Mouse (Mus musculus): ENCODE data around the gene Mknk1. TPM values are rescaled to one million over a fixed set of nuclear protein-coding genes. Genes with fewer than 3 reads are reported as not detected.

Gene Mknk1
- polyA plus RNA-seq, 1 experiment from 2014 or later: 19.6 TPM

DNA sequence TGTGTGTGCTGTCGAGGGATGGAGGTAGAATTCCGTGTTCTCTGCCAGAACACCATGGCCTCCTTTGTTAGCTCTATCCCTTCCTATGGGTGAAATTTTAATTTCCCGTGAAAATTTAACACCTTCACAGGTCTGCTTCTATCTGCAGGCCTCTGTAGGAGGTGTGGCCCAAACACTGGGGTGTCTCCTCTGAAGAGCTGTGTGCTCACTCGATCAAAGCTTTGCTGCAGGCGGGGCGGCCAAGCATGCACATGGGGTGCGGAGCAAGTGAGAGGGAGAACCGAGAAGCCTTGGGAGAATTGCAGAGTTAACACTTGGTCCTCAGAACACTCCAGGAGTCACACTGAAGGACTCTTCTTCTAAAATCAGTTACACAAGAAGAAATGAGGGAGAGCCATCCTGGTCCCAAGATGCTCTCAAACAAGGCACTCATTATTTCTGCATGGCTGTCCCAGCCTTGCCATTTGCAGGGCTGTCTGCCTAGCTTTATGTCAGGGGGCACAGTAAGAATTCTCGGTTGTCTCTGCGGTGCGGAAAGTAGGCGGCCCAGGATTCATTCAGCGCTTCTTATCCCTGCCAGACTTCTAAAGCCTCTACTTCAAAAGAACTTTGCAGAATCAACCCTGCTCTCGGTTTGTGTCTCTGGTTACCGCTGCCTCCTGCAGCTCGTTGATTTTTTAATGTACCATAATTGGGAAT, 30.7 kb downstream of the Mknk1 start:
- Histone ChIP-seq H3K36me3 (ENCODE audit: control insufficient read depth, insufficient read depth, low read length) (peaks cover 25% of the 10 kb centered on the region; the same call in 1 of the 2 replicates), H3K4me1 (ENCODE audit: control insufficient read depth, insufficient read depth, low read length) (0 out of 2 replicates have a peak, but pooled peaks cover 2% of the 10 kb centered on the region), H3K27me3 (replicated peaks; ENCODE audit: control insufficient read depth, insufficient read depth, low read length) (no peaks in the 10 kb centered on the region), H3K27ac (ENCODE audit: low read depth, low read length) (no peak overlapping the region), H3K9ac (ENCODE audit: low read length) (no peak overlapping the region), H3K9me3 (replicated peaks; ENCODE audit: control insufficient read depth, low read length) (no peaks in the 10 kb centered on the region), H3K4me2 (ENCODE audit: low read length) (no peak overlapping the region), H3K4me3 (ENCODE audit: low read depth, low read length) (no peak overlapping the region)
- ATAC-seq (peak; percentile 63), DNase-seq (ENCODE audit: low spot score) (peak; percentile 48)
- 9% methylated on average over 16 of the region's 16 CpGs for WGBS

DNA sequence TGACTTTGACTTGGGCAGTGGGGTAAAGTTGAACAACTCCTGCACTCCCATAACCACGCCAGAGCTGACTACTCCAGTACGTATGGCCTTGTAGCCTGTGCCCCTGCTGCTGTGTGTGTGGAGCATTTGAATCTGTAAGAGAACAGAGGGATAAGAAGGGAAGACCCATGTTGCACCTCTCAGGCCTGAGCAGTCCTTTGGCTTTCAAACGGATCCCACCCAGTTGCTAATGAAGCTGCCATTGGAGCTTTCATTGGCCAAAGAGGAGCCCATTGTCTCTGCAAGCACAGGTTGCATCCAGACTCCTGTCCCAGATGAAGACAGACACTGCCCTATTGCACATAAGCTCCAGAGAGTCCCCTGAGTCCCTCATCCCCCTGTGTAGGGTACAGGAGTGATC, 34.2 kb downstream of the Mknk1 start:
- Histone ChIP-seq H3K4me1 (ENCODE audit: control insufficient read depth, insufficient read depth, low read length) (peaks cover 10% of the 10 kb centered on the region), H3K9ac (ENCODE audit: low read length) (no peak overlapping the region), H3K27ac (ENCODE audit: low read depth, low read length) (no peak overlapping the region), H3K9me3 (replicated peaks; ENCODE audit: control insufficient read depth, low read length) (no peaks in the 10 kb centered on the region), H3K4me2 (ENCODE audit: low read length) (no peak overlapping the region), H3K4me3 (ENCODE audit: low read depth, low read length) (no peak overlapping the region), H3K27me3 (replicated peaks; ENCODE audit: control insufficient read depth, insufficient read depth, low read length) (no peaks in the 10 kb centered on the region), H3K36me3 (ENCODE audit: control insufficient read depth, insufficient read depth, low read length) (peaks cover 20% of the 10 kb centered on the region; the same call in 1 of the 2 replicates)
- ATAC-seq: no peak
- no peak for DNase-seq (ENCODE audit: low spot score)
- 74% methylated on average over 3 of the region's 3 CpGs for WGBS

DNA sequence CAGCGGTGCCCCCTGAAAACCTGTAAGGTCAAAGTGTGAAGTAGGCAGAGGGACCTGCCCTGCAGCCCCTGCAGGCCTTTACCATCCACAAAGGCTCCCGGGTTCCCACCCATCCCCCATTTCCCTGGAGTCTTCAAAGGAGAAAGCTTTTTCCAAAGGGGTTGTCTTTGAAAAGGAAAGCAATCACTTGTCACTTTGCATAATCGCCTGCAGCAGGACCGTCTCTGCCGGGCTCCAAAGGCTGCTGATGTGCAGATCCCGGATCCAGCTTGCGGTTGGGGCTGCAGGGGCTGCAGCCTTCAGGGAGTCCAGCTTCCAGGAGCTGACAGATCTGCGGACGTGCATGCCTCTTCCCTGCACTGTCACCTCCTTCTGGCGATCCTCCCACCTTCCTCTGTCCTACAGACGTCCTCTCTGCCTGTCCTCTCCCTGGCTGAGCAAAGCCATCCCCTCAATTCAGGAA, 39.2 kb downstream of the Mknk1 start:
- peak; percentile 60 for ATAC-seq
- peak overlapping the region; percentile 29; the same call in 1 of the 2 replicates for H3K9ac ChIP-seq (ENCODE audit: low read length)
- under 1% methylated on average over 11 of the region's 11 CpGs for WGBS
- 0 out of 2 replicates have a peak overlapping the region, but pooled peaks have one; percentile 22 for H3K27ac ChIP-seq (ENCODE audit: low read depth, low read length)
- H3K36me3 ChIP-seq (ENCODE audit: control insufficient read depth, insufficient read depth, low read length): 0 out of 2 replicates have a peak, but pooled peaks cover 8% of the 10 kb centered on the region
- peak; percentile 65 for DNase-seq (ENCODE audit: low spot score)
- no peaks in the 10 kb centered on the region for H3K9me3 ChIP-seq (replicated peaks; ENCODE audit: control insufficient read depth, low read length)
- H3K4me3 ChIP-seq (ENCODE audit: low read depth, low read length): no peak overlapping the region
- no peaks in the 10 kb centered on the region for H3K27me3 ChIP-seq (replicated peaks; ENCODE audit: control insufficient read depth, insufficient read depth, low read length)
- peak overlapping the region; percentile 23 for H3K4me2 ChIP-seq (ENCODE audit: low read length)
- peaks cover 26% of the 10 kb centered on the region for H3K4me1 ChIP-seq (ENCODE audit: control insufficient read depth, insufficient read depth, low read length)

DNA sequence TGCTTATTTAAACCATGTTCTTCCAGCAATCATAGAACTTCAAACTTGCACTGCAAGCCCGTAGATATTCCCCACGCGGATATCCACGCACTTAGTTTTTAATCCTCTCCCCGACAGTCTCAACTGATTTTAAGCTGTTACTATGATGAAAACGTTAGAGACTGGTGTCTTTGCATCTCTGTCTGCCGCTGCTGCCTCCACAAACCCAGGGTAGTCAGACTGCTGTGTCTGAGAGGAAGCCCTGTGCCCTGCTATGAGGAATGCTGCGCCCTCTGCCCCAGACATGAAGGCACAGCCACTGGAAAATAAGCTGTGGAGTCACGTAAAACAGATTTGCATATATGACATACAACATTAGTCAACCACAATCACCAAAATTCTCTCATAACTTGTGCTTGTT, 39.8 kb downstream of the Mknk1 start:
- Histone ChIP-seq H3K4me1 (ENCODE audit: control insufficient read depth, insufficient read depth, low read length) (peaks cover 26% of the 10 kb centered on the region), H3K4me3 (ENCODE audit: low read depth, low read length) (no peak overlapping the region), H3K27ac (ENCODE audit: low read depth, low read length) (0 out of 2 replicates have a peak overlapping the region, but pooled peaks have one; percentile 14), H3K27me3 (replicated peaks; ENCODE audit: control insufficient read depth, insufficient read depth, low read length) (no peaks in the 10 kb centered on the region), H3K9me3 (replicated peaks; ENCODE audit: control insufficient read depth, low read length) (no peaks in the 10 kb centered on the region), H3K4me2 (ENCODE audit: low read length) (no peak overlapping the region; the same call in 1 of the 2 replicates), H3K36me3 (ENCODE audit: control insufficient read depth, insufficient read depth, low read length) (0 out of 2 replicates have a peak, but pooled peaks cover 4% of the 10 kb centered on the region), H3K9ac (ENCODE audit: low read length) (no peak overlapping the region)
- 37% methylated on average over 9 of the region's 9 CpGs for WGBS
- ATAC-seq (no peak), DNase-seq (ENCODE audit: low spot score) (no peak)

DNA sequence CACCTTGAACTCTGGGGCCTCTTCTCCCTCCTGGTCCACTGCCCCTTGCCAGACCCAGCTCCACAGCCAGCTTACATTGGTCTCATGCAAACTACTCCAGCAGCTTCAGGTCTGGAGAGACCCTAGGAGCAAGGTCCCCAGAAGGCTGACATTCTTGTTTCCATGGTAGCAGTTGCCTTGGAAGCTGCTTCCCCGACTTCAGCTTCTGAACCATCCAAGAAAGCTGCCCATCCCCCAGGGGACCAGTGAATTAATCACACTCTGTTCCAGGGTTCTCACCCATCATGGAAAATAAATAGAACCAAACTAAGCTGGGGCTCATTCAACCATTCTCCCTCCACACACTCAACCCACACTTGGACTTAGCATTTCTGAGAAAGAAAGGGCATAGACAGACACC, 42.2 kb downstream of the Mknk1 start:
- WGBS: 0% methylated on average over 1 of the region's 1 CpGs
- no peak overlapping the region for H3K4me2 ChIP-seq (ENCODE audit: low read length)
- ATAC-seq: peak; percentile 41; the same call in 1 of the 2 replicates
- H3K9me3 ChIP-seq (replicated peaks; ENCODE audit: control insufficient read depth, low read length): no peaks in the 10 kb centered on the region
- no peak overlapping the region for H3K9ac ChIP-seq (ENCODE audit: low read length)
- peak; percentile 84 for DNase-seq (ENCODE audit: low spot score)
- no peak overlapping the region; the same call in 1 of the 2 replicates for H3K27ac ChIP-seq (ENCODE audit: low read depth, low read length)
- H3K4me1 ChIP-seq (ENCODE audit: control insufficient read depth, insufficient read depth, low read length): peaks cover 26% of the 10 kb centered on the region
- no peaks in the 10 kb centered on the region for H3K27me3 ChIP-seq (replicated peaks; ENCODE audit: control insufficient read depth, insufficient read depth, low read length)
- no peak overlapping the region for H3K4me3 ChIP-seq (ENCODE audit: low read depth, low read length)
- no peaks in the 10 kb centered on the region for H3K36me3 ChIP-seq (ENCODE audit: control insufficient read depth, insufficient read depth, low read length)

DNA sequence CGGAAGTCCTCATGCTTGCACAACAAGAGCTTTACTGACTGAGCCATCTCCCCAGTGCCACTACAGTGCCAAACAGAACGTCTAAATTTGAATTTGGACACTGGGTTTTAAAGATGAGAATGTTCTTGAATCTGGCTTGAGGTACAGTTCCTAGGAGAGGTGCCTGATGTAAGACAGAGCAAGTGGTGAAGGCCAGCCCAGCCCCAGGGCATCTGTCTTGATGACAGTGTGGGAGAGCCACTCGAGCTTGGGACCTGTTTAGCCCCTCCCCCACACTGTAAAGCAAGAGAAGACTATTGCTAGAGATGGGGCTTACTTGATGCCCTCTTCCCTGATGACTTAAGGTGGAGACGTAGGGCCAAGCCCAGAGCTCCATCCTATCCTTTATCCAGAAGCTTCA, 43.2 kb downstream of the Mknk1 start:
- Histone ChIP-seq H3K9me3 (replicated peaks; ENCODE audit: control insufficient read depth, low read length) (no peaks in the 10 kb centered on the region), H3K4me1 (ENCODE audit: control insufficient read depth, insufficient read depth, low read length) (peaks cover 26% of the 10 kb centered on the region), H3K9ac (ENCODE audit: low read length) (no peak overlapping the region), H3K4me3 (ENCODE audit: low read depth, low read length) (no peak overlapping the region), H3K27ac (ENCODE audit: low read depth, low read length) (no peak overlapping the region; the same call in 1 of the 2 replicates), H3K4me2 (ENCODE audit: low read length) (no peak overlapping the region), H3K36me3 (ENCODE audit: control insufficient read depth, insufficient read depth, low read length) (no peaks in the 10 kb centered on the region), H3K27me3 (replicated peaks; ENCODE audit: control insufficient read depth, insufficient read depth, low read length) (no peaks in the 10 kb centered on the region)
- ATAC-seq (no peak), DNase-seq (ENCODE audit: low spot score) (no peak)
- WGBS: 69% methylated on average over 4 of the region's 4 CpGs

DNA sequence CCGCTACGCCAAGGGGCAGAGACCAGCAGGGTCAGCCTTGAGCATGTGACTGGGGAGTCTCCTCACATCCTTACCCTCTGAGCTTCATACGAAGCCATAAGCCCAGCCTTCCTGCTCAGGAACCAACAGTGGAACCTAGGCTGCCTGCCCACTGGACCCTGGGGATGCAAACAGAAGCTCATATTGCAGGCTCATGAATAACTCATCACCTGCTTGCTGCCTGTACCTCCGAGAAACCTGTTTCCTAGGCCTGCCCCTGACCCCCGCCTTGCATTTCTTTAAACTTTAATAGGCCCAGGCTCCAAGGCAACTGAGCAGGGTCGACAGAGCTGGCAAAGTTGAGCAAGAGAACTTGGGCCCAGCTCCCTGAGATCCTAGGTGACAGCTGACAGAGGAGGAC, 45.0 kb downstream of the Mknk1 start, which contains the start of gene Kncn:
Kncn (plus strand) TSS at position 379 of the 400 bp plus-strand sequence.
- Histone ChIP-seq H3K4me3 (ENCODE audit: low read depth, low read length) (no peak within 1 kb of the TSS), H3K27me3 (replicated peaks; ENCODE audit: control insufficient read depth, insufficient read depth, low read length) (no peaks in the 10 kb centered on the region; the same call in 1 of the 2 replicates), H3K27ac (ENCODE audit: low read depth, low read length) (no peak within 1 kb of the TSS), H3K36me3 (ENCODE audit: control insufficient read depth, insufficient read depth, low read length) (no peaks in the 10 kb centered on the region), H3K4me2 (ENCODE audit: low read length) (no peak within 1 kb of the TSS), H3K4me1 (ENCODE audit: control insufficient read depth, insufficient read depth, low read length) (peaks cover 13% of the 10 kb centered on the region), H3K9ac (ENCODE audit: low read length) (no peak within 1 kb of the TSS), H3K9me3 (replicated peaks; ENCODE audit: control insufficient read depth, low read length) (no peaks in the 10 kb centered on the region)
- ATAC-seq (no peak), DNase-seq (ENCODE audit: low spot score) (no peak)
- WGBS: 79% methylated on average over 6 of the region's 6 CpGs

DNA sequence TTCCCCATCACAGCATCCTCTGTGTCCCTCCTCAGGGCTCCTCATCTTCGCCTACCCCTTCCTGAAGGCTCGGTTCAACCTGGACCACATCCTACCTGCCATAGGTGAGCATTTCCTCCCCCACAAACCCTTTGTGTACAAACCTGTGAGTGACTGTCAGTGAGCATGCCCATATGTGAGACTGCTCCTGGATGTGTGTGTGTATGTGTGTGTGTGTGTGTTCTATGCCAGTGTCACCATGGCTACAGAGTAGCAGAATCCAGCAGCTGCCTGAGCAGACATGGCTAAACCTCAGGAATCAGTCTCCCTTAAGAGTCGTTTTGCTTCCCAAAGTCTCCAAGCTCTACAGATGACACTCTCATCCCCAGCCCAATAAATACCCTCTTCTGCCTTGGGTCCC, 46.8 kb downstream of the Mknk1 start:
- H3K9me3 ChIP-seq (replicated peaks; ENCODE audit: control insufficient read depth, low read length): no peaks in the 10 kb centered on the region
- H3K36me3 ChIP-seq (ENCODE audit: control insufficient read depth, insufficient read depth, low read length): no peaks in the 10 kb centered on the region
- H3K4me3 ChIP-seq (ENCODE audit: low read depth, low read length): no peak overlapping the region
- peaks cover 12% of the 10 kb centered on the region for H3K4me1 ChIP-seq (ENCODE audit: control insufficient read depth, insufficient read depth, low read length)
- 74% methylated on average over 3 of the region's 3 CpGs for WGBS
- H3K4me2 ChIP-seq (ENCODE audit: low read length): no peak overlapping the region
- no peak overlapping the region for H3K27ac ChIP-seq (ENCODE audit: low read depth, low read length)
- H3K9ac ChIP-seq (ENCODE audit: low read length): no peak overlapping the region
- H3K27me3 ChIP-seq (replicated peaks; ENCODE audit: control insufficient read depth, insufficient read depth, low read length): peaks cover 9% of the 10 kb centered on the region
- ATAC-seq: no peak
- DNase-seq (ENCODE audit: low spot score): peak; percentile 55

DNA sequence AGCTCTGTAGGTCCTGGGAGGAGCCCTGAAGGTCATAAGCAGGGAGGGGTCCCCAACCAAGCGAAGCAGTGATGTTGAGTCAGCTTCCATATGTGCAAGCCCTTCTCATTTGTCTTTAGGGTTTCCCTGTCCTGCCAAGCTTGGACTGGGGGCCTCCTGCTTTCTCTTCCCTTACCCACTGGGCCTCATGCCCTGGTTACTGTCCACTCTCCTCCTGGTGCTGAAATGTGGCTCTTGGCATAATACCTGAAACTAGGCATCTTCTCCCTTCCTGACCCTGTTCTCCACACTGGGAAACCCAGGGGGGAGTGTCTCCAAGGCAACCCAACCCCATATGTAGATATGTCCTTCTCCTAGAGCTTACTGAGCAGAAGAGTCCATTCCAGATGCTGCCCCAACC, 47.9 kb downstream of the Mknk1 start:
- Histone ChIP-seq H3K27me3 (replicated peaks; ENCODE audit: control insufficient read depth, insufficient read depth, low read length) (peaks cover 13% of the 10 kb centered on the region), H3K9ac (ENCODE audit: low read length) (no peak overlapping the region), H3K36me3 (ENCODE audit: control insufficient read depth, insufficient read depth, low read length) (no peaks in the 10 kb centered on the region), H3K9me3 (replicated peaks; ENCODE audit: control insufficient read depth, low read length) (no peaks in the 10 kb centered on the region), H3K4me2 (ENCODE audit: low read length) (no peak overlapping the region), H3K4me3 (ENCODE audit: low read depth, low read length) (no peak overlapping the region), H3K27ac (ENCODE audit: low read depth, low read length) (no peak overlapping the region), H3K4me1 (ENCODE audit: control insufficient read depth, insufficient read depth, low read length) (peaks cover 3% of the 10 kb centered on the region; the same call in 1 of the 2 replicates)
- no peak for DNase-seq (ENCODE audit: low spot score)
- no peak for ATAC-seq
- 43% methylated on average over 1 of the region's 1 CpGs for WGBS

Data from forebrain, embryonic 14.5 days (tissue).